Mouse (Mus musculus): ENCODE results near the gene Crybb1.

The Crybb1 gene

DNA sequence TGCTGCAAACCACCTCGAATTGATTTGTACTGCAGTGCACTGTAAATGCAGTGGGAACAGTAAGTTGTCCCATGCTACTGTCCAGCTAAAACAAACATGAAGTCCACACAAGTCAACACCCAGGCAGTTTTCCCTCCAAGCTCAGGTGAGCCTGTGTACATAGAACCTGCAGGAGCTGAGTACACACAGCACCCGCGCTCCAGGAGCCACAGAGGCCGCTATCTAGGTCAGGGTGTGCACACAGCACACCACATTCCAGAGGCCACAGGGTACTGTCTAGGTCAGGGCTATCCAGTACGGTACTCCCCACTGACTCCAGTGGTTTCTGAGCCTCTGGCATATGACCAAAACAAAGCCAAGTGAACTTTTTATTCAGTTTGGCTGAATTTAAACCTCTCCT is 46.7 kb downstream of the Crybb1 start:
- no peak for DNase-seq (ENCODE audit: low spot score)

DNA sequence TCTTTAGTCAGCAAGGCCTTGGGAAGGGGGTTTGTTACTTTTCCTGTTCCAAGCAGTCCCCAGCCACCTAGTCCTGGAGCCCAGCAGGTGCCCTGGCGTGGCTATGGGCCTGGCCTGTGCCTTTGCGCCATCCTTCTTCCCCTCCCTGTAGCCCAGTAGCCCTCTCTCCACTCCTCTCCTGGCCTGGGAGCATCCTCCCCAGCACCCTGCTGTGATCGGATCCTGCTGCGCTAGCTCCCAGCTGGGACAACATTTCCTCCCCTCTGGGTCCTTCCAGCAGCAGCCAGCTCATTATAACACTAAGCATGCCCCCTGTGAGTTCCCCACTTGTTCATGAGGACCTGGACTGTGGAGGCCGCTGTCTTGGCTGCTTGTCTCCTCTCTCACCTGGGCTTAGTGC is 50.2 kb downstream of the Crybb1 start:
- no peak for DNase-seq (ENCODE audit: low spot score)

DNA sequence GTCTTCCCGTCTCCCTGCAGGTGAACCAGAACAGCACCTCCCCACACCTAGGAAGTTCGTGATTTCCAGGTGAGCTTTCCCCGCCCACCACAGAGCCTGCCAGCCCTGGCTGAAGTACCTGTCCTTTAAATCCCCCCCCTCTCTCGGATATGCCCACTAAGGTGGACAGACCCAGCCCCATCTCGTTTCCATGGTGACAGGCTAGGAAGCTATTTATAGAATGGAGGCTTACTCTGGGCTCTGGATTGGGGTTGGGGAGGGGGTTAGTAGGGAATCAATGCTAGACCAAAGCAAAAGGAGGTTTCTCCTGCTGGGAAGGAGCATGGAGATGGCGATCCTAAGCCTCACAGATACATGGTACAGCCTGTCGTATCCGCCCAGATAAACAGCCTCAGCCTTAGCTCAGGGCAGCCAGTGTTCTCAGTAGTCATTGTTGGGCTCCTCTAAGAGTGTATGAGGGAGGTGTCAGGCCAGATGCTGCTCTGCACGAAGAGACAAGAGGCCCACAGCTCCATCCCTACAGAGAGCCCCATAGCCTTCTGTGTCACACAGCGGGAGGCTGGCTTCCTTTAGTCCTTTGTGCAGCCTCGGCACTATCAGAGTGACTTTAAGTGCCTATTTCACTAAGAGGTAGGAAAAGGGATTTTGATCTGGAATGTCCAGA is 57.7 kb downstream of the Crybb1 start:
- no peak for DNase-seq (ENCODE audit: low spot score)

DNA sequence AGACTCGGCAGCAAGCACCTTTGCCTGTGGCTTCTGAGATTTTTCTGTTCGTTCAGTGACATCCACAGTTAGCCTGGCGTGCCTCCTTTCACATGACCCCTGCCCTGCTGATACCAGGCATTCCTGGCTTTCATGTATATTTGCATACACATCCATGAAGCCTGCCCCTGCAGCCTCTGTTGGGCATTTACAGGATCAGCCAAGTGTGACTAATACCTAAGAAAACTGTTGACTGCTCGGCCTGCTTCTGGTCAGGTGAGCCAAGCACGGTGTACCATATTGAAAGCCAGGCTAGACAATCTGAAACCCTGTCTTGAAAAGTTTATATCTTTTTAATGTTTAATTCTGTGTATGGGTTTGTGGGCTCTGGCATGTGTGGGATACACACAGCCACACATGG is 60.9 kb downstream of the Crybb1 start:
- DNase-seq (ENCODE audit: low spot score) = no peak

DNA sequence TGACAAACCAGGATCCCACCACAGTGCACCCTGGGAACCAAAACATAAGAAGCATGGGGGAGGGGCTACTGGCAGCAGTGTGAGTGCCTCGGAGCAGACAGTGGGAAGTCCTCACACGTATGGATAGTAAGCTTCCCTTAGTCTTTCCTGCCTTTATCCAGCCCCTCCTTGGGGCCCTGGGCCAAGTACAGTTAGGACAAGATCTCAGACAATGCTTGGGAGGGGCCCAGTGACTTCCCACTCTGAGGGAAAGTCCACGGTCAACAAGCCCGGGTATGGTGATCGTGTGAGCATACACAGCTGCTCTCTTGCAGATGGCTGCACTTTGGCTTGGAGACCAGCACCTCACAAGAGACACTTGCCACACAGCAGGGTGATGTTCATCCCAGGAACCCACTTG is 61.7 kb downstream of the Crybb1 start:
- no peak for DNase-seq (ENCODE audit: low spot score)

Data from T-cell, adult 2 months (primary cell).